Mouse (Mus musculus): ENCODE measurements around the gene Sh3bp2. TPM values are rescaled to one million over a fixed set of nuclear protein-coding genes. Genes with fewer than 3 reads are reported as not detected.

Gene Sh3bp2
- polyA plus RNA-seq, 1 experiment from 2014 or later, result 19.1 TPM

GRCm38 (mm10) chr5:34513466-34514217 lies 12.0 kb upstream of the Sh3bp2 start, which contains the start of gene Tnip2:
Tnip2 (minus strand) TSS chr5:34513991.
- peak within 1 kb of the TSS; percentile 92 for H3K4me2 ChIP-seq

GRCm38 (mm10) chr5:34514218-34514566 lies 11.4 kb upstream of the Sh3bp2 start:
- no peaks in the 10 kb centered on the region for H3K9me3 ChIP-seq (replicated peaks)
- WGBS, result 25% methylated on average over 7 of the region's 7 CpGs
- H3K27ac ChIP-seq, result no peak overlapping the region
- H3K4me2 ChIP-seq, result peak overlapping the region; percentile 92
- H3K4me1 ChIP-seq, result peaks cover 14% of the 10 kb centered on the region; the same call in 1 of the 2 replicates
- 0 out of 2 replicates have a peak overlapping the region, but pooled peaks have one; percentile 69 for H3K9ac ChIP-seq
- no peak for ATAC-seq
- H3K36me3 ChIP-seq (ENCODE audit: poor library complexity, severe bottlenecking), result no peaks in the 10 kb centered on the region
- peak overlapping the region; percentile 62 for H3K4me3 ChIP-seq
- H3K27me3 ChIP-seq, result peaks cover 14% of the 10 kb centered on the region

More at GRCm38 (mm10) chr5:34513466-34514217, 12.0 kb upstream of the Sh3bp2 start, which contains the start of gene Tnip2:
- Histone ChIP-seq H3K4me3 (peak within 1 kb of the TSS; percentile 62), H3K27me3 (peaks cover 14% of the 10 kb centered on the region), H3K27ac (no peak within 1 kb of the TSS), H3K36me3 (ENCODE audit: poor library complexity, severe bottlenecking) (no peaks in the 10 kb centered on the region), H3K9me3 (replicated peaks) (no peaks in the 10 kb centered on the region), H3K4me1 (peaks cover 14% of the 10 kb centered on the region; the same call in 1 of the 2 replicates), H3K9ac (peak within 1 kb of the TSS; percentile 69)
- ATAC-seq, result peak; percentile 96
- whole genome bisulfite sequencing, result under 1% methylated on average over 60 of the region's 64 CpGs

- Histone ChIP-seq H3K27me3 (peaks cover 14% of the 10 kb centered on the region), H3K9ac (no peak overlapping the region), H3K4me1 (peaks cover 14% of the 10 kb centered on the region; the same call in 1 of the 2 replicates), H3K9me3 (replicated peaks) (no peaks in the 10 kb centered on the region), H3K27ac (no peak overlapping the region), H3K4me2 (no peak overlapping the region), H3K36me3 (ENCODE audit: poor library complexity, severe bottlenecking) (no peaks in the 10 kb centered on the region), H3K4me3 (no peak overlapping the region)
- no peak for ATAC-seq
Measured at GRCm38 (mm10) chr5:34515096-34515495, 10.5 kb upstream of the Sh3bp2 start.

GRCm38 (mm10) chr5:34517913-34518312 lies 7.7 kb upstream of the Sh3bp2 start:
- no peaks in the 10 kb centered on the region for H3K36me3 ChIP-seq (ENCODE audit: poor library complexity, severe bottlenecking)
- no peaks in the 10 kb centered on the region for H3K9me3 ChIP-seq (replicated peaks)
- H3K4me2 ChIP-seq, result no peak overlapping the region
- no peak overlapping the region for H3K9ac ChIP-seq
- ATAC-seq, result no peak
- peaks cover 13% of the 10 kb centered on the region; the same call in 1 of the 2 replicates for H3K4me1 ChIP-seq
- no peak overlapping the region for H3K27ac ChIP-seq
- WGBS, result 28% methylated on average over 3 of the region's 3 CpGs
- peaks cover 6% of the 10 kb centered on the region for H3K27me3 ChIP-seq
- H3K4me3 ChIP-seq, result no peak overlapping the region

- Histone ChIP-seq H3K36me3 (ENCODE audit: poor library complexity, severe bottlenecking) (no peaks in the 10 kb centered on the region), H3K27ac (no peak overlapping the region), H3K4me2 (no peak overlapping the region), H3K9me3 (replicated peaks) (no peaks in the 10 kb centered on the region), H3K9ac (no peak overlapping the region), H3K4me1 (no peaks in the 10 kb centered on the region), H3K4me3 (no peak overlapping the region), H3K27me3 (peaks cover 6% of the 10 kb centered on the region; the same call in 1 of the 2 replicates)
- 78% methylated on average over 9 of the region's 9 CpGs for WGBS
- ATAC-seq, result no peak
Measured at GRCm38 (mm10) chr5:34519389-34519910, 6.2 kb upstream of the Sh3bp2 start.

- 78% methylated on average over 11 of the region's 11 CpGs for WGBS
Measured at GRCm38 (mm10) chr5:34520458-34521209, 5.0 kb upstream of the Sh3bp2 start.

GRCm38 (mm10) chr5:34521337-34521736 lies 4.3 kb upstream of the Sh3bp2 start:
- no peak overlapping the region for H3K4me2 ChIP-seq
- H3K9ac ChIP-seq, result no peak overlapping the region
- 89% methylated on average over 3 of the region's 3 CpGs for WGBS
- no peak overlapping the region for H3K27ac ChIP-seq
- H3K9me3 ChIP-seq (replicated peaks), result no peaks in the 10 kb centered on the region
- ATAC-seq, result no peak
- H3K4me3 ChIP-seq, result no peak overlapping the region
- no peaks in the 10 kb centered on the region for H3K36me3 ChIP-seq (ENCODE audit: poor library complexity, severe bottlenecking)
- H3K4me1 ChIP-seq, result peaks cover 6% of the 10 kb centered on the region; the same call in 1 of the 2 replicates
- peaks cover 11% of the 10 kb centered on the region for H3K27me3 ChIP-seq

More at GRCm38 (mm10) chr5:34520458-34521209, 5.0 kb upstream of the Sh3bp2 start:
- 0 out of 2 replicates have a peak, but pooled peaks cover 1% of the 10 kb centered on the region for H3K4me1 ChIP-seq
- no peak for ATAC-seq
- no peaks in the 10 kb centered on the region for H3K36me3 ChIP-seq (ENCODE audit: poor library complexity, severe bottlenecking)
- no peak overlapping the region for H3K9ac ChIP-seq
- H3K27ac ChIP-seq, result no peak overlapping the region
- H3K27me3 ChIP-seq, result peaks cover 8% of the 10 kb centered on the region; the same call in 1 of the 2 replicates
- no peaks in the 10 kb centered on the region for H3K9me3 ChIP-seq (replicated peaks)
- H3K4me2 ChIP-seq, result no peak overlapping the region
- no peak overlapping the region for H3K4me3 ChIP-seq

GRCm38 (mm10) chr5:34523958-34524485 lies 1.6 kb upstream of the Sh3bp2 start:
- Histone ChIP-seq H3K9ac (no peak overlapping the region), H3K9me3 (replicated peaks) (no peaks in the 10 kb centered on the region), H3K4me1 (peaks cover 6% of the 10 kb centered on the region; the same call in 1 of the 2 replicates), H3K4me3 (no peak overlapping the region), H3K36me3 (ENCODE audit: poor library complexity, severe bottlenecking) (no peaks in the 10 kb centered on the region), H3K27me3 (peaks cover 22% of the 10 kb centered on the region), H3K27ac (no peak overlapping the region), H3K4me2 (no peak overlapping the region)
- 61% methylated on average over 4 of the region's 4 CpGs for WGBS
- ATAC-seq, result no peak

- Histone ChIP-seq H3K4me3 (no peak overlapping the region), H3K36me3 (ENCODE audit: poor library complexity, severe bottlenecking) (no peaks in the 10 kb centered on the region), H3K27me3 (peaks cover 22% of the 10 kb centered on the region), H3K27ac (no peak overlapping the region), H3K9ac (no peak overlapping the region), H3K4me2 (no peak overlapping the region), H3K4me1 (peaks cover 6% of the 10 kb centered on the region; the same call in 1 of the 2 replicates), H3K9me3 (replicated peaks) (no peaks in the 10 kb centered on the region)
- ATAC-seq, result no peak
Measured at GRCm38 (mm10) chr5:34524511-34524910, 1.1 kb upstream of the Sh3bp2 start.

GRCm38 (mm10) chr5:34526477-34526775 lies 788 bp downstream of the Sh3bp2 start:
- Histone ChIP-seq H3K4me3 (no peak overlapping the region), H3K9ac (no peak overlapping the region), H3K4me1 (peaks cover 6% of the 10 kb centered on the region; the same call in 1 of the 2 replicates), H3K36me3 (ENCODE audit: poor library complexity, severe bottlenecking) (no peaks in the 10 kb centered on the region), H3K27ac (no peak overlapping the region), H3K4me2 (peak overlapping the region; percentile 73), H3K9me3 (replicated peaks) (no peaks in the 10 kb centered on the region), H3K27me3 (peaks cover 22% of the 10 kb centered on the region)
- 32% methylated on average over 5 of the region's 5 CpGs for WGBS
- no peak for ATAC-seq

- ATAC-seq, result no peak
- 84% methylated on average over 2 of the region's 2 CpGs for WGBS
- Histone ChIP-seq H3K27ac (no peak overlapping the region), H3K36me3 (ENCODE audit: poor library complexity, severe bottlenecking) (no peaks in the 10 kb centered on the region), H3K9ac (no peak overlapping the region), H3K27me3 (peaks cover 22% of the 10 kb centered on the region), H3K9me3 (replicated peaks) (no peaks in the 10 kb centered on the region), H3K4me1 (peaks cover 6% of the 10 kb centered on the region; the same call in 1 of the 2 replicates), H3K4me2 (no peak overlapping the region), H3K4me3 (no peak overlapping the region)
Measured at GRCm38 (mm10) chr5:34527352-34527751, 1.7 kb downstream of the Sh3bp2 start.

GRCm38 (mm10) chr5:34528724-34529123 lies 3.1 kb downstream of the Sh3bp2 start:
- ATAC-seq, result no peak
- Histone ChIP-seq H3K36me3 (ENCODE audit: poor library complexity, severe bottlenecking) (no peaks in the 10 kb centered on the region), H3K4me2 (no peak overlapping the region), H3K4me1 (peaks cover 6% of the 10 kb centered on the region; the same call in 1 of the 2 replicates), H3K27ac (no peak overlapping the region), H3K27me3 (peaks cover 22% of the 10 kb centered on the region), H3K4me3 (no peak overlapping the region), H3K9ac (no peak overlapping the region), H3K9me3 (replicated peaks) (no peaks in the 10 kb centered on the region)
- 81% methylated on average over 5 of the region's 5 CpGs for WGBS
